Mouse (Mus musculus) heart, postnatal 0 days (tissue): Measurements from ENCODE around the gene Tmem106c. TPM values are rescaled to one million over a fixed set of nuclear protein-coding genes. Genes with fewer than 3 reads are reported as not detected.

ENCODE experiments used
- ATAC-seq: fragments of 200-750 bp; cut with Nextera tagmentation; 2 replicates; pipeline ENCODE4 v1.8.0; 2017; ENCODE audit warnings: low read depth, moderate number of reproducible peaks, moderate library complexity; ENCODE audit not compliant: insufficient read depth
- DNase-seq: peaks from one replicate; pipeline ENCODE4 v3.0.0-alpha.2; 2016; ENCODE audit warnings: low spot score
- H3K27ac ChIP-seq: fragments of 300-500 bp; sonication (generic); 2 replicates; pipeline ENCODE4 v1.5.1; 2014; ENCODE audit warnings: low read depth, mild to moderate bottlenecking
- H3K27me3 ChIP-seq: fragments of 300-500 bp; sonication (generic); 2 replicates; pipeline ENCODE4 v1.6.1; 2014; ENCODE audit warnings: low read length, mixed read lengths; ENCODE audit not compliant: control insufficient read depth, insufficient read depth
- H3K36me3 ChIP-seq: fragments of 300-500 bp; sonication (generic); replicated peaks from 2 replicates; pipeline ENCODE4 v1.6.1; 2014; ENCODE audit warnings: low read length, mixed read lengths; ENCODE audit not compliant: control insufficient read depth, insufficient read depth
- H3K4me1 ChIP-seq: fragments of 300-500 bp; sonication (generic); 2 replicates; pipeline ENCODE4 v1.6.1; 2014; ENCODE audit warnings: antibody characterized with exemption; ENCODE audit not compliant: control insufficient read depth, insufficient read depth
- H3K4me2 ChIP-seq: fragments of 300-500 bp; sonication (generic); 2 replicates; pipeline ENCODE4 v1.6.1; 2014; ENCODE audit warnings: low read depth, mild to moderate bottlenecking, low read length, moderate library complexity
- H3K4me3 ChIP-seq: fragments of 300-500 bp; sonication (generic); 2 replicates; pipeline ENCODE4 v1.5.1; 2014; ENCODE audit warnings: low read depth, low read length
- H3K9ac ChIP-seq: fragments of 300-500 bp; sonication (generic); replicated peaks from 2 replicates; pipeline ENCODE4 v1.6.1; 2014; ENCODE audit warnings: low read depth, low read length, mixed read lengths
- H3K9me3 ChIP-seq: fragments of 300-500 bp; sonication (generic); replicated peaks from 2 replicates; pipeline ENCODE4 v1.6.1; 2016; ENCODE audit warnings: low read length; ENCODE audit not compliant: control insufficient read depth
- CTCF ChIP-seq: IDR thresholded peaks from 2 replicates; pipeline ENCODE4 v1.5.1; 2016; ENCODE audit warnings: antibody characterized with exemption, control low read depth, low read depth
- EP300 ChIP-seq: IDR thresholded peaks from 2 replicates; pipeline ENCODE4 v1.6.1; 2016; ENCODE audit warnings: antibody characterized with exemption, low read depth
- WGBS: fragments of 180-500 bp; shearing (Covaris S2); extraction: QIAGEN DNeasy Blood & Tissue Kit; methylation state at CpG from one replicate; pipeline ENCODE4 v1.1.7; 2014; 5-methylcytosine and 5-hydroxymethylcytosine counted together
- polyA plus RNA-seq: library from polyadenylated mRNA; unstranded; fragments of >200 nt; fragmentation: Nextera tagmentation; extraction: Ambion mirVana; gene quantifications from 2 replicates; pipeline ENCODE4 v1.2.1, GENCODE M21; 2015
- total RNA-seq: library from RNA; depleted of rRNA; stranded (reverse); fragments of >200 nt; gene quantifications from 2 replicates; pipeline ENCODE4 v1.2.3, GENCODE M21; 2014; ENCODE audit warnings: low replicate concordance; rRNA removed

Gene Tmem106c
- total and polyA plus RNA-seq, 2 experiments from 2014 or later, result 33.1 to 94.1 TPM

DNA sequence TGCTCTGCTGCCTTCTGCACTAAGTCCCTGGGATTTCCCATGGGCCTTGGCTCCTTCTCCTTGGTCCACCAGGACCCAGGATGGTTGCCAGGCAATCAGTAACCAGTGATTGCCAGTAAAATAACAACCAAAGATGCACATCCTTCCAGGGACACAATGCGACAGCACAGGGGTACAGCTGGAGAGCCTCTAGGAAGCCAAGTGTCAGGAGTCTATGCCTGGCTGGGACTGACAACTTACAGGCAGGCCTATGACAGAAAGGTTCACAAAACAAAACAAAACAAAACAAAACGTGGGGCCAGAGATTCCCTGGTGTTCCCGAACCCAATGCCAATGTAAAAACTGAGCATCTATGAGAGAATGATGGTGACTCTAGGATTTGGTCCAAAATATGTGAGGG lies 55.0 kb downstream of the Tmem106c start:
- WGBS, result 58% methylated on average over 3 of the region's 3 CpGs
- Histone ChIP-seq H3K27ac (no peak overlapping the region), H3K9me3 (no peaks in the 10 kb centered on the region), H3K27me3 (no peaks in the 10 kb centered on the region), H3K9ac (no peak overlapping the region), H3K4me3 (no peak overlapping the region), H3K4me1 (no peaks in the 10 kb centered on the region), H3K36me3 (no peaks in the 10 kb centered on the region), H3K4me2 (no peak overlapping the region)
- no peak for DNase-seq
- TF ChIP-seq EP300 (no peak), CTCF (no peak)
- no peak for ATAC-seq

Other genes starting within 250 kb of the Tmem106c start
- gene Endou, start 232.9 kb upstream of the Tmem106c start, total RNA-seq, result 0.95 and 1.3 TPM in 2 replicates
- 5.1 and 5.6 TPM in 2 replicates for gene Endou, start 232.9 kb upstream of the Tmem106c start, polyA plus RNA-seq
- 51.6 and 57.8 TPM in 2 replicates for gene Rapgef3, start 196.2 kb upstream of the Tmem106c start, total RNA-seq
- gene Rapgef3, start 196.2 kb upstream of the Tmem106c start, polyA plus RNA-seq, result 15.5 and 17.6 TPM in 2 replicates
- gene Slc48a1, start 185.7 kb upstream of the Tmem106c start, total RNA-seq, result 56.5 and 76.1 TPM in 2 replicates
- 90.9 and 92.1 TPM in 2 replicates for gene Slc48a1, start 185.7 kb upstream of the Tmem106c start, polyA plus RNA-seq
- gene Hdac7, start 119.7 kb upstream of the Tmem106c start, total RNA-seq, result 34.4 and 36.9 TPM in 2 replicates
- gene Hdac7, start 119.7 kb upstream of the Tmem106c start, polyA plus RNA-seq, result 15.6 TPM in 2 replicates
- 0.15 and 1.7 TPM in 2 replicates for gene Vdr, start 53.6 kb upstream of the Tmem106c start, total RNA-seq
- 1.3 and 2.6 TPM in 2 replicates for gene Vdr, start 53.6 kb upstream of the Tmem106c start, polyA plus RNA-seq
- 0.38 and 0.66 TPM in 2 replicates for gene Col2a1, start 40.5 kb downstream of the Tmem106c start, total RNA-seq
- gene Col2a1, start 40.5 kb downstream of the Tmem106c start, polyA plus RNA-seq, result 0.18 and 0.22 TPM in 2 replicates
- 216 and 219 TPM in 2 replicates for gene Pfkm, start 128.4 kb downstream of the Tmem106c start, total RNA-seq
- gene Pfkm, start 128.4 kb downstream of the Tmem106c start, polyA plus RNA-seq, result 205 and 213 TPM in 2 replicates
- 13.3 and 16.7 TPM in 2 replicates for gene Senp1, start 129.5 kb downstream of the Tmem106c start, total RNA-seq
- 8.0 and 10.1 TPM in 2 replicates for gene Senp1, start 129.5 kb downstream of the Tmem106c start, polyA plus RNA-seq
- gene Asb8, start 201.4 kb downstream of the Tmem106c start, total RNA-seq, result 99.6 and 158 TPM in 2 replicates
- 95.6 and 111 TPM in 2 replicates for gene Asb8, start 201.4 kb downstream of the Tmem106c start, polyA plus RNA-seq
- 0.92 and 1.9 TPM in 2 replicates for gene Ccdc184, start 203.0 kb downstream of the Tmem106c start, total RNA-seq
- 0.63 and 0.89 TPM in 2 replicates for gene Ccdc184, start 203.0 kb downstream of the Tmem106c start, polyA plus RNA-seq
- gene Olfr288, start 231.3 kb downstream of the Tmem106c start, total RNA-seq, result not detected in 2 replicates
- not detected in 2 replicates for gene Olfr288, start 231.3 kb downstream of the Tmem106c start, polyA plus RNA-seq